Mouse (Mus musculus): Measurements from ENCODE around the gene Cdk2ap2.

DNA sequence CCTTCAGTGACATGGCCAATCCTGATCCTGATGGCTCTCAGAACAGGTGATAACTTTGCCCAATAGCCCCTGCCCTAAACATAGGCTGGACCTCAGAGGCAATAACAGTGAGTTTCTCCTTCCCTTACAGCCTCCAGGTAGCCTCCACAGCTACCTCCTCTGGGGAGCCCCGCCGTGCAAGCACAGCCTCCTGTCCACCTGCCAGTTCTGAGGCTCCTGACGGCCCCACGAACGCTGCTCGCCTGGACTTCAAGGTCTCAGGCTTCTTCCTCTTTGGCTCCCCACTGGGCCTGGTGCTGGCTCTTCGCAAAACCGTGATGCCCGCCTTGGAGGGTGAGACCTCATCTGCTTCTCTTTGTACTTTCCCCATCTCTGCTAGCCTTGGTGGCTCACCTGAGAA lies 11.6 kb downstream of the Cdk2ap2 start:
- TF ChIP-seq CTCF (IDR thresholded peaks at IDR 0.05; ENCODE audit: borderline replicate concordance, insufficient read depth, low read depth, low read length) (no peak), POLR2A (IDR thresholded peaks at IDR 0.05; ENCODE audit: borderline replicate concordance, insufficient read depth, low read length) (no peak)
